Mouse (Mus musculus): ENCODE results near the gene Dnase2a.

DNA sequence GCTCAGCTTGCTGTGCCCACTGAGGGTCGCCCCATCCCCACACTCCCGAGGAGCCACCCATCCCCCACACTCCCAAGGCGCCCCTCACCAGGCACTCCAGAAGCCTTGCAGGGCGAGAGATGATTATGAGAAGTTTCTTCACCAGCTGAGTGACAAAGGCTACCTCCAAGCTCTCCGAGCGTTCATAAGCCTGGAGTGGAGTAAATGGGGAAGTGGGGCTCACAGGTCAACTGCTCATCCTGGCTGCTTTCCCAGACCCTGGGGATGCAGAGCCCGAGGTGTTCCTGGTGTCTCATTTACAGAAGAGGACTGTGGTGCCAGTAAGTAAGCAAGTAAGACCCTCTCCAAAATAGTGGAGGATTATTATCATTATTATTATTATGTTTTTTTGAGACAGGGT lies 17.2 kb downstream of the Dnase2a start:
- TF ChIP-seq CTCF (IDR thresholded peaks at IDR 0.05; ENCODE audit: low read depth) = no peak
- no peak for TF ChIP-seq EP300 (IDR thresholded peaks at IDR 0.05; ENCODE audit: low read depth)

Measured in liver, embryonic 14.5 days (tissue).